Mouse (Mus musculus) B cell, adult 2 months (primary cell): ENCODE results near the gene Ier2.

ENCODE experiments used
- DNase-seq, 2 experiments: peaks; one replicate each; pipeline ENCODE4 v3.0.0; 2022

Gene Ier2

GRCm38 (mm10) chr8:84662581-84663065 lies at the start of gene Ier2:
Gene Ier2, minus strand, starts transcription at chr8:84662852.
- DNase-seq: peak; percentile 93

GRCm38 (mm10) chr8:84711933-84712758 lies 49.5 kb upstream of the Ier2 start:
- no peak for DNase-seq

- DNase-seq: no peak
Observed at GRCm38 (mm10) chr8:84711312-84711711, 48.7 kb upstream of the Ier2 start.

- DNase-seq: no peak
Observed at GRCm38 (mm10) chr8:84709931-84710330, 47.3 kb upstream of the Ier2 start.

GRCm38 (mm10) chr8:84708774-84709475 lies 46.3 kb upstream of the Ier2 start:
- peak; percentile 92 to 93 for DNase-seq

- DNase-seq: peak; percentile 25 to 33
Observed at GRCm38 (mm10) chr8:84708071-84708541, 45.5 kb upstream of the Ier2 start.

- peak; percentile 73 to 77 for DNase-seq
Observed at GRCm38 (mm10) chr8:84707267-84707883, 44.7 kb upstream of the Ier2 start.

GRCm38 (mm10) chr8:84706610-84707266 lies 44.1 kb upstream of the Ier2 start:
- peak; percentile 37 for DNase-seq

- no peak for DNase-seq
Observed at GRCm38 (mm10) chr8:84705960-84706359, 43.3 kb upstream of the Ier2 start.

- DNase-seq: peak; percentile 64 to 67
Observed at GRCm38 (mm10) chr8:84704867-84705831, 42.5 kb upstream of the Ier2 start.

- peak; percentile 86 to 88 for DNase-seq
Observed at GRCm38 (mm10) chr8:84704356-84704755, 41.7 kb upstream of the Ier2 start.

GRCm38 (mm10) chr8:84703466-84704249 lies 41.0 kb upstream of the Ier2 start:
- DNase-seq: peak; percentile 56 to 57

GRCm38 (mm10) chr8:84702963-84703465 lies 40.4 kb upstream of the Ier2 start:
- DNase-seq: no peak

GRCm38 (mm10) chr8:84702561-84702960 lies 39.9 kb upstream of the Ier2 start:
- peak; percentile 22 to 30 for DNase-seq

GRCm38 (mm10) chr8:84700941-84701911 lies 38.6 kb upstream of the Ier2 start, which contains the start of gene Lyl1:
Gene Lyl1, plus strand, starts transcription at chr8:84701457.
- peak; percentile 86 to 88 for DNase-seq

- peak; percentile 62 to 67 for DNase-seq
Observed at GRCm38 (mm10) chr8:84700526-84700925, 37.9 kb upstream of the Ier2 start.

GRCm38 (mm10) chr8:84699861-84700322 lies 37.2 kb upstream of the Ier2 start:
- DNase-seq: peak; percentile 79 to 82

- DNase-seq: peak in 1 of 2 experiments; percentile 25
Observed at GRCm38 (mm10) chr8:84698929-84699401, 36.3 kb upstream of the Ier2 start.

- DNase-seq: no peak
Observed at GRCm38 (mm10) chr8:84698288-84698687, 35.6 kb upstream of the Ier2 start.
